Mouse (Mus musculus) layer of hippocampus, adult 2 months (tissue): ENCODE results near the gene Dars2. TPM values are rescaled to one million over a fixed set of nuclear protein-coding genes. Genes with fewer than 3 reads are reported as not detected.

Experiments used
- DNase-seq, 2 experiments: peaks; one replicate each; pipeline ENCODE4 v3.0.0; 2022; ENCODE audit warnings: low spot score in 2 of 2
- H3K27ac ChIP-seq: fragments of 200-600 bp; 2 replicates; pipeline ENCODE4 v1.8.1; 2022
- H3K4me3 ChIP-seq: fragments of 200-600 bp; 2 replicates; pipeline ENCODE4 v1.8.1; 2022; ENCODE audit warnings: mild to moderate bottlenecking
- CTCF ChIP-seq: fragments of 200-600 bp; conservative IDR thresholded peaks from 2 replicates; pipeline ENCODE4 v1.8.1; 2022; ENCODE audit warnings: antibody characterized with exemption, mild to moderate bottlenecking, moderate library complexity
- total RNA-seq, 2 experiments: library from RNA; stranded (reverse); gene quantifications; 2 replicates each; pipeline ENCODE4 v1.2.3; 2021

The Dars2 gene
- total RNA-seq, 2 experiments from 2014 or later: 24.1 to 25.0 TPM

GRCm38 (mm10) chr1:161040426-161040770 is 30.1 kb downstream of the Dars2 start:
- no peak overlapping the region for H3K4me3 ChIP-seq
- TF ChIP-seq CTCF: no peak
- H3K27ac ChIP-seq: no peak overlapping the region
- no peak for DNase-seq

- H3K27ac ChIP-seq: 0 out of 2 replicates have a peak overlapping the region, but pooled peaks have one; percentile 16
- DNase-seq: no peak
- H3K4me3 ChIP-seq: no peak overlapping the region
- no peak for TF ChIP-seq CTCF
Measured at GRCm38 (mm10) chr1:161039741-161040425, 30.6 kb downstream of the Dars2 start.

- no peak for TF ChIP-seq CTCF
- DNase-seq: no peak
- no peak overlapping the region for H3K4me3 ChIP-seq
- no peak overlapping the region for H3K27ac ChIP-seq
Measured at GRCm38 (mm10) chr1:161038968-161039721, 31.3 kb downstream of the Dars2 start.

- no peak for DNase-seq
- no peak overlapping the region; the same call in 1 of the 2 replicates for H3K27ac ChIP-seq
- H3K4me3 ChIP-seq: peak overlapping the region; percentile 2; the same call in 1 of the 2 replicates
- no peak for TF ChIP-seq CTCF
Measured at GRCm38 (mm10) chr1:161038004-161038403, 32.5 kb downstream of the Dars2 start.

- Histone ChIP-seq H3K27ac (peak overlapping the region; percentile 98), H3K4me3 (peak overlapping the region; percentile 92)
- no peak for TF ChIP-seq CTCF
- DNase-seq: no peak
Measured at GRCm38 (mm10) chr1:161037599-161037998, 32.9 kb downstream of the Dars2 start.

- Histone ChIP-seq H3K27ac (peak overlapping the region; percentile 98), H3K4me3 (peak overlapping the region; percentile 92)
- no peak for TF ChIP-seq CTCF
- no peak for DNase-seq
Measured at GRCm38 (mm10) chr1:161037026-161037425, 33.4 kb downstream of the Dars2 start.

GRCm38 (mm10) chr1:161036411-161036841 is 34.0 kb downstream of the Dars2 start:
- Histone ChIP-seq H3K4me3 (peak overlapping the region; percentile 92), H3K27ac (peak overlapping the region; percentile 98)
- DNase-seq: no peak
- no peak for TF ChIP-seq CTCF

GRCm38 (mm10) chr1:161035786-161036404 is 34.6 kb downstream of the Dars2 start:
- H3K27ac ChIP-seq: peak overlapping the region; percentile 98
- peak in 1 of 2 experiments; percentile 4 for DNase-seq
- H3K4me3 ChIP-seq: peak overlapping the region; percentile 92
- no peak for TF ChIP-seq CTCF

GRCm38 (mm10) chr1:161035281-161035785 is 35.1 kb downstream of the Dars2 start:
- Histone ChIP-seq H3K27ac (peak overlapping the region; percentile 98), H3K4me3 (peak overlapping the region; percentile 92)
- TF ChIP-seq CTCF: no peak
- peak in 1 of 2 experiments; percentile 50 for DNase-seq

- H3K4me3 ChIP-seq: peak within 1 kb of the TSS; percentile 92
- DNase-seq: peak; percentile 95 to 99
- H3K27ac ChIP-seq: peak within 1 kb of the TSS; percentile 98
- TF ChIP-seq CTCF: no peak
Measured at GRCm38 (mm10) chr1:161034435-161035280, 35.8 kb downstream of the Dars2 start, which contains the start of gene Zbtb37. Gene Zbtb37 (minus strand): TSS chr1:161034849.

- no peak for TF ChIP-seq CTCF
- Histone ChIP-seq H3K27ac (peak overlapping the region; percentile 98), H3K4me3 (peak overlapping the region; percentile 92)
- no peak for DNase-seq
Measured at GRCm38 (mm10) chr1:161033856-161034434, 36.5 kb downstream of the Dars2 start.

- no peak for TF ChIP-seq CTCF
Measured at GRCm38 (mm10) chr1:161032345-161032744, 38.1 kb downstream of the Dars2 start.

More at GRCm38 (mm10) chr1:161032345-161032744, 38.1 kb downstream of the Dars2 start:
- H3K27ac ChIP-seq: no peak overlapping the region
- DNase-seq: no peak
- H3K4me3 ChIP-seq: no peak overlapping the region
